Mouse (Mus musculus) embryonic facial prominence, embryonic 13.5 days (tissue): Measurements from ENCODE around the gene Ncor2. TPM values are rescaled to one million over a fixed set of nuclear protein-coding genes. Genes with fewer than 3 reads are reported as not detected.
A peak's percentile ranks its signal among the peaks of the same experiment; 100 is the strongest.

Source experiments
- ATAC-seq: fragments of 200-750 bp; cut with Nextera tagmentation; 2 replicates; pipeline ENCODE4 v1.8.0; 2017; ENCODE audit warnings: low read depth; ENCODE audit not compliant: insufficient number of reproducible peaks, insufficient read depth, low FRiP score, low TSS enrichment
- H3K27ac ChIP-seq: fragments of 300-500 bp; sonication (generic); 2 replicates; pipeline ENCODE4 v1.5.1; 2015; ENCODE audit warnings: moderate library complexity, mild to moderate bottlenecking, inconsistent platforms
- H3K27me3 ChIP-seq: fragments of 300-500 bp; sonication (generic); 2 replicates; pipeline ENCODE4 v1.6.1; 2015; ENCODE audit warnings: mild to moderate bottlenecking, inconsistent platforms
- H3K36me3 ChIP-seq: fragments of 300-500 bp; sonication (generic); 2 replicates; pipeline ENCODE4 v1.6.1; 2015; ENCODE audit warnings: mild to moderate bottlenecking, inconsistent platforms
- H3K4me1 ChIP-seq: fragments of 300-500 bp; sonication (generic); 2 replicates; pipeline ENCODE4 v1.6.1; 2015; ENCODE audit warnings: inconsistent platforms
- H3K4me2 ChIP-seq: fragments of 300-500 bp; sonication (generic); 2 replicates; pipeline ENCODE4 v1.6.1; 2015; ENCODE audit warnings: moderate library complexity, mild to moderate bottlenecking, inconsistent platforms
- H3K4me3 ChIP-seq: fragments of 300-500 bp; sonication (generic); 2 replicates; pipeline ENCODE4 v1.5.1; 2015; ENCODE audit warnings: mild to moderate bottlenecking, inconsistent platforms
- H3K9ac ChIP-seq: fragments of 300-500 bp; sonication (generic); 2 replicates; pipeline ENCODE4 v1.6.1; 2015; ENCODE audit warnings: mild to moderate bottlenecking, inconsistent platforms
- H3K9me3 ChIP-seq: fragments of 300-500 bp; sonication (generic); 2 replicates; pipeline ENCODE4 v1.6.1; 2016; ENCODE audit warnings: inconsistent platforms
- WGBS: fragments of 180-500 bp; shearing (Covaris S2); methylation state at CpG from one replicate; pipeline ENCODE4 v1.1.7; 2015; ENCODE audit warnings: mixed read lengths; 5-methylcytosine and 5-hydroxymethylcytosine counted together
- polyA plus RNA-seq: library from polyadenylated mRNA; unstranded; fragments of >200 nt; fragmentation: Nextera tagmentation; extraction: Ambion mirVana; gene quantifications from 2 replicates; pipeline ENCODE4 v1.2.1, GENCODE M21; 2015

The Ncor2 gene
- polyA plus RNA-seq, 1 experiment from 2014 or later, result 36.2 TPM

DNA sequence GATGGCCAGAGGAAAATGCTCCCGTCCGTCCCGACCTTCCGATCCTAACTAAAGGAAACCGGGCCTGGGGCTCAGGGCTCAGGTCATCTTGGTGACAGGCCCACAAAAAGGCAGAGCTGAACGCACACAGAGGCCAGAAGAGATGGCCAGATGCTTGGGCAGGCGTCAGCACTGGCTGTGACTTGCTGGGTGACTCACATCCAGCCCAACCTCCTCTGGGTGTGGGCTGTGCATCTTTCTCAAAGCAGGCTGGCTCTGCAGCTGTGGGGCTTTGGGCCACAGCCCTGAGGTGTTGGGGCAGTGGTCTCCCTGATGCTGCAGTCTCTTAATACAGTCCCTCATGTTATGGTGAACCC lies 37.5 kb downstream of the Ncor2 start:
- Histone ChIP-seq H3K9me3 (no peaks in the 10 kb centered on the region), H3K27me3 (no peaks in the 10 kb centered on the region), H3K9ac (peak overlapping the region; percentile 74), H3K36me3 (no peaks in the 10 kb centered on the region), H3K4me3 (peak overlapping the region; percentile 44), H3K4me2 (peak overlapping the region; percentile 80), H3K4me1 (peaks cover 82% of the 10 kb centered on the region), H3K27ac (peak overlapping the region; percentile 99)
- 0 out of 2 replicates have a peak, but pooled peaks have one; percentile 13 for ATAC-seq
- WGBS, result 5% methylated on average over 7 of the region's 7 CpGs

DNA sequence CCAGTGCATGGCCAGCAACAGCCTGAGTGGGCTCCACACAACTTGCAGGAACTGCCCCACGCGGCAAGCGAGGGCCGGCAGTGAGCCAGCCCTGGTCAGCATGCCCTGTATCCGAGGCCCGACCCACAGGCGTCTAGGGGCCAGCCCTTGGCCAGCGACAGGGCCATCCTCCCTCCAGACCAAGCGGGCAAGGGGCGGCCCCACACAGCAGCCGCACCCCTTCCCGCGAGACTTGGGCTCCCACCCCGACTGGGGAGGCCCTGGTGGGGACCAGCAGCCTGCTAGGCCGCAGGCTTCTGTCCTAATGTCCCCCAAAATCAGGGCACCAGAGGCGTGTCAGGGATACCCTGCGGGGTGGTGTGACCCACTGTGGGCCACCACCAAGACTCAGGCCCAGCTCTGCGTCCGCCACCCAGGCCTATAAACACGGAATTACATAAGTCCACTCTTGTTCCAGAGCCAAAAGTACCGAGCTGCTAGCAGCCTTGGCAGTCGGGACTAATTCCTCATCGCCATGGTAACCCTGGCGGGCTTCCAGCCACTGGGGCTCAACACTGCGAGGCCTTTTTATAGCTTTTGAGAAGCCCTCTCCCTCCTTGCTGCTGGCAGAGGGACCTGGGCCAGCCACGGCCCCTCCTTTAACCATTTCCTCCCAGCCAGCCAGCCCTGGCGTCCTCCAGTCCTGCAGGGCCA lies 38.0 kb downstream of the Ncor2 start:
- Histone ChIP-seq H3K9me3 (no peaks in the 10 kb centered on the region), H3K27me3 (no peaks in the 10 kb centered on the region), H3K9ac (peak overlapping the region; percentile 74), H3K4me1 (peaks cover 82% of the 10 kb centered on the region), H3K4me2 (peak overlapping the region; percentile 80), H3K27ac (peak overlapping the region; percentile 99), H3K36me3 (no peaks in the 10 kb centered on the region), H3K4me3 (peak overlapping the region; percentile 44)
- 14% methylated on average over 27 of the region's 27 CpGs for WGBS
- ATAC-seq, result peak; percentile 85

- peak; percentile 29 for ATAC-seq
- peak overlapping the region; percentile 80 for H3K4me2 ChIP-seq
- peak overlapping the region; percentile 99 for H3K27ac ChIP-seq
- peak overlapping the region; percentile 44 for H3K4me3 ChIP-seq
- WGBS, result 40% methylated on average over 19 of the region's 19 CpGs
- peaks cover 81% of the 10 kb centered on the region for H3K4me1 ChIP-seq
- H3K36me3 ChIP-seq, result no peaks in the 10 kb centered on the region
- H3K9ac ChIP-seq, result peak overlapping the region; percentile 74
- no peaks in the 10 kb centered on the region for H3K9me3 ChIP-seq
- H3K27me3 ChIP-seq, result no peaks in the 10 kb centered on the region
Measured at GRCm38 (mm10) chr5:125140151-125140699, 38.8 kb downstream of the Ncor2 start.

- 73% methylated on average over 5 of the region's 5 CpGs for WGBS
- peaks cover 87% of the 10 kb centered on the region for H3K4me1 ChIP-seq
- H3K4me3 ChIP-seq, result peak overlapping the region; percentile 44
Measured at GRCm38 (mm10) chr5:125139669-125140068, 39.4 kb downstream of the Ncor2 start.

DNA sequence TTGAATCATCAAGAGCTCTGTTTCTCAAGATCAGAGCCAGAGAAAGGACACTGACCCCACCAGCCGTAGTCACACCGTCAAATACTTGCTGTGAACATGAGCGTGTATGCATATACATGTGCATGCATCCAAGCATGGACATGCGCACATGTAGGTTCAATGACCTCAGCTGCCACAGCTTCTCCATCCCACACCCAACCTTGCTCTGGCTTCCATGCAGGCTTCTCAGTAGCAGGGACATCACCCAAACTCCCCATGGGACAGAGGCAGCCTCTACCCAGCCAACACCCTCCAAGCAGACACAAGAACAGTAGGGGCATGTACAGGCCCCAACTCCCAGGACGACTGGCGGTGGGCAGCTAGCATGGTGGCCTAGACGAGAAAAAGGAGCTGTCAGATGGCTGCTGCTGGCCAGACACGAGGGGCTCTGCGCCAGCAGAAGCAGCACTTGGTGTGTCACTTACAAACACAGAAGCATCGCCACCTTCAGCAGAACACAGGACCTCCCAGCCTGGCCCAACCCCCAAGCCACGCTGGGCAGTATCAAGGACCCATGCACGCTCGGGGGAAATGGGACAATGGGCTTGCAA lies 40.1 kb downstream of the Ncor2 start:
- Histone ChIP-seq H3K27me3 (no peaks in the 10 kb centered on the region), H3K4me3 (no peak overlapping the region), H3K4me2 (peak overlapping the region; percentile 80), H3K9ac (0 out of 2 replicates have a peak overlapping the region, but pooled peaks have one; percentile 17), H3K4me1 (peaks cover 94% of the 10 kb centered on the region), H3K36me3 (no peaks in the 10 kb centered on the region), H3K9me3 (no peaks in the 10 kb centered on the region), H3K27ac (peak overlapping the region; percentile 99)
- WGBS, result 88% methylated on average over 13 of the region's 13 CpGs
- no peak for ATAC-seq

More at GRCm38 (mm10) chr5:125139669-125140068, 39.4 kb downstream of the Ncor2 start:
- H3K27ac ChIP-seq, result peak overlapping the region; percentile 99
- no peaks in the 10 kb centered on the region for H3K36me3 ChIP-seq
- no peaks in the 10 kb centered on the region for H3K27me3 ChIP-seq
- no peaks in the 10 kb centered on the region for H3K9me3 ChIP-seq
- peak overlapping the region; percentile 80 for H3K4me2 ChIP-seq
- peak overlapping the region; percentile 74 for H3K9ac ChIP-seq
- ATAC-seq, result no peak

- ATAC-seq, result no peak
- WGBS, result 92% methylated on average over 18 of the region's 18 CpGs
- Histone ChIP-seq H3K4me3 (no peak overlapping the region), H3K4me2 (no peak overlapping the region), H3K36me3 (no peaks in the 10 kb centered on the region), H3K9me3 (no peaks in the 10 kb centered on the region), H3K9ac (no peak overlapping the region), H3K4me1 (peaks cover 92% of the 10 kb centered on the region), H3K27me3 (no peaks in the 10 kb centered on the region), H3K27ac (peak overlapping the region; percentile 13; the same call in 1 of the 2 replicates)
Measured at GRCm38 (mm10) chr5:125137672-125138285, 41.2 kb downstream of the Ncor2 start.

GRCm38 (mm10) chr5:125136996-125137671 lies 41.9 kb downstream of the Ncor2 start:
- Histone ChIP-seq H3K4me1 (peaks cover 92% of the 10 kb centered on the region), H3K27ac (peak overlapping the region; percentile 13), H3K36me3 (no peaks in the 10 kb centered on the region), H3K4me3 (no peak overlapping the region), H3K27me3 (no peaks in the 10 kb centered on the region), H3K4me2 (no peak overlapping the region), H3K9ac (0 out of 2 replicates have a peak overlapping the region, but pooled peaks have one; percentile 4), H3K9me3 (no peaks in the 10 kb centered on the region)
- no peak for ATAC-seq
- WGBS, result 47% methylated on average over 14 of the region's 14 CpGs

- Histone ChIP-seq H3K27me3 (no peaks in the 10 kb centered on the region), H3K4me1 (peaks cover 92% of the 10 kb centered on the region), H3K9me3 (no peaks in the 10 kb centered on the region), H3K36me3 (no peaks in the 10 kb centered on the region), H3K27ac (peak overlapping the region; percentile 13; the same call in 1 of the 2 replicates), H3K4me2 (no peak overlapping the region), H3K4me3 (no peak overlapping the region), H3K9ac (0 out of 2 replicates have a peak overlapping the region, but pooled peaks have one; percentile 4)
- no peak for ATAC-seq
- WGBS, result 76% methylated on average over 5 of the region's 5 CpGs
Measured at GRCm38 (mm10) chr5:125136296-125136995, 42.6 kb downstream of the Ncor2 start.

DNA sequence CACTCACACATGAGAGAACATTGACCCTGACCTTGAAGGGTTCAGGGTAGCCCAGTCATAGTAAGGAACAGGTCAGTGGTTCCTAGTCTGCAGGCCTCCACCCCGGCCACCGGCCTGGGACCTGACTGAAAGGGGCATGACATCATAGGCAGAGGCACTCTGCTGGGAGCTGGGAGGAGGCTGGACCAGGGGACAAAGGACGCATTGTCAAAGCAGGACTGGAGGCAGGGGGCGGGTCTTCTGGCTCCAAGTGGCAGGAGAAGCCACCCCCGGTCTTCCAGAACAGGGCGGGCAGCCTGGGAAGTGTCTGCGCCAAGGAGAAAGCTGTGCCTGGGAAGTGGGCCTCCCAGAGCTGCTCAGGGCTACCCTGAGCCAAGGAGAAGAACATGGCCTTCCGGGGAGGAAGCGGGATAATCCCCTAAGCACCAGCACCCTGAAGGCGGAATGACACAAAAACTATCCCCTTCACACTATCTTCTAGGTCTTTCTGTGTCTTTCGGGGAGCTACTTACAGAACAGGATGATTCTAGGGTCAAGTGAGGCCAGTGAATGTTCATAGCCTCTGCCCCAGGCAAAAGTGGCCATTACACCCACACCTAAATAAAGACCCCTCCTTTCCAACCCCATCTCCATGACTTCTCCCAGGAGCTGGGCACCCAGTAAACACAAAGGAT lies 44.1 kb downstream of the Ncor2 start:
- ATAC-seq, result peak; percentile 71
- H3K36me3 ChIP-seq, result no peaks in the 10 kb centered on the region
- H3K27me3 ChIP-seq, result no peaks in the 10 kb centered on the region
- no peaks in the 10 kb centered on the region for H3K9me3 ChIP-seq
- 17% methylated on average over 11 of the region's 11 CpGs for WGBS
- no peak overlapping the region for H3K4me3 ChIP-seq
- peak overlapping the region; percentile 78 for H3K27ac ChIP-seq
- H3K9ac ChIP-seq, result peak overlapping the region; percentile 6; the same call in 1 of the 2 replicates
- H3K4me1 ChIP-seq, result peaks cover 93% of the 10 kb centered on the region
- H3K4me2 ChIP-seq, result peak overlapping the region; percentile 14

GRCm38 (mm10) chr5:125134391-125134790 lies 44.6 kb downstream of the Ncor2 start:
- Histone ChIP-seq H3K9me3 (no peaks in the 10 kb centered on the region), H3K27ac (peak overlapping the region; percentile 78), H3K9ac (peak overlapping the region; percentile 6; the same call in 1 of the 2 replicates), H3K36me3 (no peaks in the 10 kb centered on the region), H3K4me3 (no peak overlapping the region), H3K4me1 (peaks cover 93% of the 10 kb centered on the region), H3K27me3 (no peaks in the 10 kb centered on the region), H3K4me2 (peak overlapping the region; percentile 14; the same call in 1 of the 2 replicates)
- 36% methylated on average over 7 of the region's 7 CpGs for WGBS
- ATAC-seq, result peak; percentile 43; the same call in 1 of the 2 replicates
